Mouse (Mus musculus) heart, postnatal 36 days (tissue): ENCODE measurements around the gene Yap1. TPM values are rescaled to one million over a fixed set of nuclear protein-coding genes. Genes with fewer than 3 reads are reported as not detected.

Source experiments
- DNase-seq, 2 experiments: peaks; one replicate each; pipeline ENCODE4 v3.0.0; 2021 to 2022
- intact Hi-C: fragments of 180-260 bp; cut with DNase I; formaldehyde crosslinking; loops from one replicate; pipeline ENCODE4 v1.15.1; 2025
- total RNA-seq, 2 experiments: library from RNA; stranded (reverse); gene quantifications; 2 replicates each; pipeline ENCODE4 v1.2.3; 2021

Yap1 gene
- total RNA-seq, 2 experiments from 2014 or later, result 63.1 to 64.9 TPM

- peak in 1 of 2 experiments; percentile 24 for DNase-seq
- intact Hi-C loops, result no loop called here
Observed at GRCm38 (mm10) chr9:7979153-7979916, 25.1 kb downstream of the Yap1 start.

- intact Hi-C loops, result no loop called here
- DNase-seq, result no peak
Observed at GRCm38 (mm10) chr9:7978502-7978901, 25.9 kb downstream of the Yap1 start.

- no peak for DNase-seq
- intact Hi-C loops, result no loop called here
Observed at GRCm38 (mm10) chr9:7977587-7977986, 26.8 kb downstream of the Yap1 start.

- intact Hi-C loops, result no loop called here
- no peak for DNase-seq
Observed at GRCm38 (mm10) chr9:7971993-7972392, 32.4 kb downstream of the Yap1 start.

GRCm38 (mm10) chr9:7967980-7968379, 36.4 kb downstream of the Yap1 start:
- intact Hi-C loops, result no loop called here
- DNase-seq, result no peak

DNA sequence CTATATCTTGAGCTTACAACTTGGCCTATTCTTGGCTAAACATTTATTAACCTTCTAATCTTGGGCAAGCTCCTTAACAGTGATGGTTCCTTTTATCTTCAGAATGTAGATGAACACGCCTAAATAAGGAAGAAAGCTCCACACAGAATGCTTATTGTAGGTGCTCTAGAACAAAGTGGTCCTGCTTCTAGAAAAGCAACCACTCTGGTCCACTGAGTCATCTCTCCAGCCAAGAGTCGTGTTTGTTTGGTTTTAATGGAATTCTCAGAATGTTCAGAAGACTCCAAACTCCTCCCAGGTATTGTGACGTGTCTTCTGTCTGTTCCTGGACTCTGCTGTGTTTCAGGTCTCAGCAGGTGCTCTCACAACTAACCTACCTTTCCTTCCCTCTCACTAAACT, 38.8 kb downstream of the Yap1 start:
- intact Hi-C loops, result no loop called here

GRCm38 (mm10) chr9:7963867-7964266, 40.5 kb downstream of the Yap1 start:
- intact Hi-C loops, result loop anchor here (5.0 kb wide), 1 partner anchor 38 kb away; the partner anchor contains the start of gene Yap1
- no peak for DNase-seq

More for the DNA sequence above, 38.8 kb downstream of the Yap1 start:
- no peak for DNase-seq

- intact Hi-C loops, result loop anchor here (5.0 kb wide), 1 partner anchor 39 kb away; the partner anchor contains the start of gene Yap1
- DNase-seq, result no peak
Observed at GRCm38 (mm10) chr9:7962915-7963314, 41.5 kb downstream of the Yap1 start.

DNA sequence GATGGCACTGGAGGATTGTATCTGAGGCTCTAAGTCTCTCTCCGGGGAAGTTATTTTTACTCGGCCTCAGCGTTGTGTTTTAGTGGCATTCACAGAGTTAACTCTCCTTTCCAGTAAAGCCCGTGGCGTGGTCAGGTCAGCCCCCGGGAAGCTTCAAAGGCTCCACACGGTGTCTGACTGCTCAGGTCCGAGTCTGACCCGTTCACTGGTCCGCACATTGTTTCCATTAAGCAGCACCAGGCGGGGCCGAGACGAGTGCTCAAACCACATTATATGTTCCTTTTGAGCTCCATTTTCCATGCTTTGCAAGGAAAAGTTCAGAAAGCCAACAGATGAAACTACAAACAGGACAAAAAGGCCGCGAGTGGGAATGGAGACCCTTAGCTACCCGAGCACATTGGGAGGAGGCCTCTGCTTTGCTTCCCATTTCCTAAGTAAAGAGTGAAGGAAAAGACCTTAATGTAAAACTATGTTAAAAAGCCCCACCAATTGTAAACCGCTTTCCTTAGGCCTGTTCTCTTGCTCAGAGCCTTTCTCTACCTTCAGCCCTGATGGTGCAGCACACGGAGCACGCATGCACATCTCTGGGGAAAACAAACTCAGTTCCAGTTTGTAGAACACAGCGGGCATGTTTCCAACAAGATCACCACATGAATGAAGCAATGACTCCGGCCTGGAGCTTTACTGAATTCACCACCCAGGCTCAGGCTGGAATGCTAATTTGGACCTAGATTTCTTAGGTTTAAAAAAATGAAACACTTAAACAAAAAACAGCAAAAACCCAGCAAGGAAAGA, 42.8 kb downstream of the Yap1 start:
- DNase-seq, result peak in 1 of 2 experiments; percentile 24
- intact Hi-C loops, result loop anchor here (5.0 kb wide), 1 partner anchor 41 kb away; the partner anchor contains the start of gene Yap1

DNA sequence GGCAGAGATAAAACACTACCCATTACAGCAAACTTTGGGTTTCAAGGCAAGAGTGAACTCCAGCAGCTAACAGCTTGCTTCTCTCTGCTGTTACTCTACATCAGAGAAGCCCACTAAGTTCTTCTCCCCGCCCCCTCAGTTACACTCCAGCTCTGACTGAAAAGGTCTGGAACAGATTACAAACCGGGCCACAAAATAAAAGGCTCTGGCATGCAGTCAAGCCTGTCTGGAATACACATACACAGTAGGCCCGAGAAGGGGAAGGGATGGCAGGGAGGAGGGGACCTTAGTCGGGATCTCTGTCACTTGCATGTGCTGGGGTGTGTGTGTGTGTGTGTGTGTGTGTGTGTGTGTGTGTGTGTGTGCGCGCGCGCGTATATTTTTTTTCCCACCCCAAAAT, 44.0 kb downstream of the Yap1 start:
- DNase-seq, result peak; percentile 35 to 53
- intact Hi-C loops, result loop anchor here (5.0 kb wide), 1 partner anchor 42 kb away; the partner anchor contains the start of gene Yap1

- intact Hi-C loops, result no loop called here
- no peak for DNase-seq
Observed at GRCm38 (mm10) chr9:7959301-7959700, 45.1 kb downstream of the Yap1 start.

- intact Hi-C loops, result no loop called here
- no peak for DNase-seq
Observed at GRCm38 (mm10) chr9:7958025-7958593, 46.3 kb downstream of the Yap1 start.

GRCm38 (mm10) chr9:7957407-7957806, 47.0 kb downstream of the Yap1 start:
- no peak for DNase-seq
- intact Hi-C loops, result no loop called here

GRCm38 (mm10) chr9:7956400-7956799, 48.0 kb downstream of the Yap1 start:
- intact Hi-C loops, result no loop called here
- no peak for DNase-seq

GRCm38 (mm10) chr9:7952886-7953285, 51.5 kb downstream of the Yap1 start:
- intact Hi-C loops, result no loop called here

GRCm38 (mm10) chr9:7950211-7950644, 54.2 kb downstream of the Yap1 start:
- intact Hi-C loops, result no loop called here
- no peak for DNase-seq

More at GRCm38 (mm10) chr9:7952886-7953285, 51.5 kb downstream of the Yap1 start:
- DNase-seq, result no peak

GRCm38 (mm10) chr9:7947946-7948345, 56.5 kb downstream of the Yap1 start:
- intact Hi-C loops, result loop anchor here (5.0 kb wide), 1 partner anchor 54 kb away; the partner anchor contains the start of gene Yap1
- DNase-seq, result no peak

DNA sequence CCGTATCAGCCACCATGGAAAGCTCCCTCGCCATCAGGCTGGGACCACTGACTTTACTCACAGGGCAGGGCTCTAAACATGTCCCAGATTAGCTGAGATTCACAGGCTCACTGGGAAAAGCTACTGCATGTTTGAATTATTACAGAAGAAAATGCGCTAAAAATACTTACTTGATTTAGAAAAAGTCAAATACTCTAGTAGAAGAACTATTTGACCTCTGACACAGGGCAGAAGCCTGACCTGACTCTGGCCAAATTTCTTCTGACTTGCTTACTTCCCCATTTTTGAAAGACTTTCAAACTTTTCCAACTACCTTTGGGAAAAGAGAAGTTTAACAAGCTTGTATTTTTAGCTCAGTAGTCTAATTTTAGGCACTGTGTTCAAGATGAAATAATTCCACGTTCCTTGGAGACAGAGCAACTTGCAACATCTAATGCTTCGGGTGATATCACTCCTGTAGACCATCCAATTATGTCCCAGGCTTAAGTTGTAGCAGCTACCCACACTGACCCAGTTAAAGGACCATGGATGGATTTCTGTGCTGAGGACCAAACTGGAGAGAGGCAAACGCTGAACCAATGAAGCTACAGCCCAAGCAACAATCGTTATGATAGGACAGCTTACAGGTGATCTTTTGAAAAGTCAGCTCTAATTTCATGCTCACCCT, 60.5 kb downstream of the Yap1 start:
- DNase-seq, result no peak
- intact Hi-C loops, result no loop called here

GRCm38 (mm10) chr9:7942701-7943100, 61.7 kb downstream of the Yap1 start:
- intact Hi-C loops, result no loop called here
- DNase-seq, result no peak

DNA sequence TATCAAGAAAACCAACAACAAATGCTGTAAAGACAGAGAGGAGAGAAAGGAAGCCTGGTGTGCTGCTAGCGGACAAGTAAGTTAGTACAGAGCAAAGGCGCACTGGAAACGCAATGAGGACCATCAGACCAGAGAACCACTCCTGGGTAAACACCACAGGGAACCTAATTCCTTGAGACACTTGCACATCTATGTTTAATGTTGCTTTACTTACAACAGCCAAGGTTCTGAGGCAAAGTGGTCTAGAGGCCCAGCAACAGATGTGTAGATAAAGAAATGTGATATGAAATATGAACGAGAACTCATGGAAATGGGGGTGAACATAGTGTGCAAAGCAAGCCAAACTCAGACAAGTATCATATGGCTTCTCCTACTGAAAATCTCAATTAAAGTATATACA, 64.3 kb downstream of the Yap1 start:
- no peak for DNase-seq
- intact Hi-C loops, result no loop called here
